Mouse (Mus musculus): Measurements from ENCODE around the gene Mctp1.

The Mctp1 gene

GRCm38 (mm10) chr13:76609425-76609824, 225.1 kb downstream of the Mctp1 start:
- no peak for DNase-seq (ENCODE audit: low spot score in 2 of 2)

GRCm38 (mm10) chr13:76611499-76611898, 227.2 kb downstream of the Mctp1 start:
- DNase-seq (ENCODE audit: low spot score in 2 of 2) = no peak

GRCm38 (mm10) chr13:76620111-76620510, 235.8 kb downstream of the Mctp1 start:
- DNase-seq (ENCODE audit: low spot score in 2 of 2) = no peak

- DNase-seq (ENCODE audit: low spot score in 2 of 2) = no peak
Measured at GRCm38 (mm10) chr13:76620525-76620924, 236.2 kb downstream of the Mctp1 start.

- no peak for DNase-seq (ENCODE audit: low spot score in 2 of 2)
Measured at GRCm38 (mm10) chr13:76633707-76634106, 249.4 kb downstream of the Mctp1 start.

- DNase-seq (ENCODE audit: low spot score in 2 of 2) = no peak
Measured at GRCm38 (mm10) chr13:76638282-76638681, 253.9 kb downstream of the Mctp1 start.

GRCm38 (mm10) chr13:76659523-76659922, 275.2 kb downstream of the Mctp1 start:
- DNase-seq (ENCODE audit: low spot score in 2 of 2) = no peak

GRCm38 (mm10) chr13:76681286-76681685, 297.0 kb downstream of the Mctp1 start:
- DNase-seq (ENCODE audit: low spot score in 2 of 2) = no peak

GRCm38 (mm10) chr13:76689349-76689748, 305.0 kb downstream of the Mctp1 start:
- DNase-seq (ENCODE audit: low spot score in 2 of 2) = no peak

- no peak for DNase-seq (ENCODE audit: low spot score in 2 of 2)
Measured at GRCm38 (mm10) chr13:76690143-76690542, 305.8 kb downstream of the Mctp1 start.

GRCm38 (mm10) chr13:76690697-76691096, 306.4 kb downstream of the Mctp1 start:
- DNase-seq (ENCODE audit: low spot score in 2 of 2) = no peak

GRCm38 (mm10) chr13:76734013-76734412, 349.7 kb downstream of the Mctp1 start:
- DNase-seq (ENCODE audit: low spot score in 2 of 2) = no peak

- DNase-seq (ENCODE audit: low spot score in 2 of 2) = no peak
Measured at GRCm38 (mm10) chr13:76750663-76751429, 366.5 kb downstream of the Mctp1 start.

GRCm38 (mm10) chr13:76759832-76760490, 375.6 kb downstream of the Mctp1 start:
- DNase-seq (ENCODE audit: low spot score in 2 of 2) = no peak

GRCm38 (mm10) chr13:76799662-76800061, 415.3 kb downstream of the Mctp1 start:
- no peak for DNase-seq (ENCODE audit: low spot score in 2 of 2)

- DNase-seq (ENCODE audit: low spot score in 2 of 2) = no peak
Measured at GRCm38 (mm10) chr13:76801126-76801632, 416.8 kb downstream of the Mctp1 start.

- no peak for DNase-seq (ENCODE audit: low spot score in 2 of 2)
Measured at GRCm38 (mm10) chr13:76802051-76802728, 417.9 kb downstream of the Mctp1 start.

GRCm38 (mm10) chr13:76802926-76803325, 418.6 kb downstream of the Mctp1 start:
- no peak for DNase-seq (ENCODE audit: low spot score in 2 of 2)

GRCm38 (mm10) chr13:76803799-76804198, 419.5 kb downstream of the Mctp1 start:
- DNase-seq (ENCODE audit: low spot score in 2 of 2) = no peak

- no peak for DNase-seq (ENCODE audit: low spot score in 2 of 2)
Measured at GRCm38 (mm10) chr13:76808871-76809390, 424.6 kb downstream of the Mctp1 start.

- DNase-seq (ENCODE audit: low spot score in 2 of 2) = no peak
Measured at GRCm38 (mm10) chr13:76809802-76810201, 425.5 kb downstream of the Mctp1 start.

GRCm38 (mm10) chr13:76810496-76810939, 426.2 kb downstream of the Mctp1 start:
- no peak for DNase-seq (ENCODE audit: low spot score in 2 of 2)

Measured in spleen, postnatal 14 days (tissue).